Mouse (Mus musculus): ENCODE results near the gene Itpr2. TPM values are rescaled to one million over a fixed set of nuclear protein-coding genes. Genes with fewer than 3 reads are reported as not detected.
A peak's percentile ranks its signal among the peaks of the same experiment; 100 is the strongest.

Itpr2 gene
- polyA plus RNA-seq, 1 experiment from 2014 or later = 5.3 TPM

GRCm38 (mm10) chr6:146080546-146081512 is 421.2 kb downstream of the Itpr2 start:
- WGBS = 51% methylated on average over 18 of the region's 18 CpGs
- no peak for ATAC-seq (replicated peaks; ENCODE audit: low FRiP score)
- no peaks in the 10 kb centered on the region for H3K9me3 ChIP-seq (ENCODE audit: control insufficient read depth, low read length)
- H3K27me3 ChIP-seq (replicated peaks; ENCODE audit: control insufficient read depth, insufficient read depth, low read length) = no peaks in the 10 kb centered on the region
- no peak overlapping the region for H3K9ac ChIP-seq (ENCODE audit: low read depth, low read length)
- no peak for DNase-seq (ENCODE audit: low spot score)
- no peaks in the 10 kb centered on the region for H3K36me3 ChIP-seq (ENCODE audit: control insufficient read depth, insufficient read depth, low read length)
- no peak overlapping the region for H3K27ac ChIP-seq (ENCODE audit: low read depth, low read length)
- no peak overlapping the region for H3K4me2 ChIP-seq
- H3K4me3 ChIP-seq (ENCODE audit: low read depth, low read length) = no peak overlapping the region
- H3K4me1 ChIP-seq (replicated peaks; ENCODE audit: control insufficient read depth, insufficient read depth, low read length) = peaks cover 6% of the 10 kb centered on the region; the same call in 1 of the 2 replicates

- Histone ChIP-seq H3K9ac (ENCODE audit: low read depth, low read length) (no peak overlapping the region), H3K36me3 (ENCODE audit: control insufficient read depth, insufficient read depth, low read length) (no peaks in the 10 kb centered on the region), H3K4me3 (ENCODE audit: low read depth, low read length) (no peak overlapping the region), H3K27ac (ENCODE audit: low read depth, low read length) (no peak overlapping the region), H3K4me2 (no peak overlapping the region), H3K9me3 (ENCODE audit: control insufficient read depth, low read length) (no peaks in the 10 kb centered on the region), H3K4me1 (replicated peaks; ENCODE audit: control insufficient read depth, insufficient read depth, low read length) (peaks cover 6% of the 10 kb centered on the region; the same call in 1 of the 2 replicates), H3K27me3 (replicated peaks; ENCODE audit: control insufficient read depth, insufficient read depth, low read length) (no peaks in the 10 kb centered on the region)
- DNase-seq (ENCODE audit: low spot score) = no peak
- no peak; the same call in 1 of the 2 replicates for ATAC-seq (replicated peaks; ENCODE audit: low FRiP score)
- 38% methylated on average over 3 of the region's 3 CpGs for WGBS
These were observed 422.1 kb downstream of the Itpr2 start for GRCm38 (mm10) chr6:146079734-146080443.

GRCm38 (mm10) chr6:146079261-146079660 is 422.8 kb downstream of the Itpr2 start:
- no peak overlapping the region for H3K4me2 ChIP-seq
- no peaks in the 10 kb centered on the region for H3K36me3 ChIP-seq (ENCODE audit: control insufficient read depth, insufficient read depth, low read length)
- no peaks in the 10 kb centered on the region for H3K9me3 ChIP-seq (ENCODE audit: control insufficient read depth, low read length)
- no peaks in the 10 kb centered on the region for H3K27me3 ChIP-seq (replicated peaks; ENCODE audit: control insufficient read depth, insufficient read depth, low read length)
- H3K4me1 ChIP-seq (replicated peaks; ENCODE audit: control insufficient read depth, insufficient read depth, low read length) = peaks cover 6% of the 10 kb centered on the region; the same call in 1 of the 2 replicates
- H3K4me3 ChIP-seq (ENCODE audit: low read depth, low read length) = no peak overlapping the region
- WGBS = 40% methylated on average over 5 of the region's 5 CpGs
- DNase-seq (ENCODE audit: low spot score) (peak; percentile 63), ATAC-seq (replicated peaks; ENCODE audit: low FRiP score) (peak; percentile 33)
- no peak overlapping the region for H3K9ac ChIP-seq (ENCODE audit: low read depth, low read length)
- no peak overlapping the region for H3K27ac ChIP-seq (ENCODE audit: low read depth, low read length)

GRCm38 (mm10) chr6:146078136-146078535 is 423.9 kb downstream of the Itpr2 start:
- no peak overlapping the region for H3K27ac ChIP-seq (ENCODE audit: low read depth, low read length)
- H3K4me3 ChIP-seq (ENCODE audit: low read depth, low read length) = no peak overlapping the region
- H3K4me1 ChIP-seq (replicated peaks; ENCODE audit: control insufficient read depth, insufficient read depth, low read length) = peaks cover 6% of the 10 kb centered on the region; the same call in 1 of the 2 replicates
- 89% methylated on average over 15 of the region's 15 CpGs for WGBS
- ATAC-seq (replicated peaks; ENCODE audit: low FRiP score) (no peak), DNase-seq (ENCODE audit: low spot score) (no peak)
- no peaks in the 10 kb centered on the region for H3K9me3 ChIP-seq (ENCODE audit: control insufficient read depth, low read length)
- no peak overlapping the region for H3K9ac ChIP-seq (ENCODE audit: low read depth, low read length)
- H3K27me3 ChIP-seq (replicated peaks; ENCODE audit: control insufficient read depth, insufficient read depth, low read length) = no peaks in the 10 kb centered on the region
- no peak overlapping the region for H3K4me2 ChIP-seq
- H3K36me3 ChIP-seq (ENCODE audit: control insufficient read depth, insufficient read depth, low read length) = no peaks in the 10 kb centered on the region

GRCm38 (mm10) chr6:146077124-146077889 is 424.7 kb downstream of the Itpr2 start:
- Histone ChIP-seq H3K9ac (ENCODE audit: low read depth, low read length) (no peak overlapping the region), H3K27ac (ENCODE audit: low read depth, low read length) (no peak overlapping the region), H3K4me2 (no peak overlapping the region), H3K27me3 (replicated peaks; ENCODE audit: control insufficient read depth, insufficient read depth, low read length) (no peaks in the 10 kb centered on the region), H3K36me3 (ENCODE audit: control insufficient read depth, insufficient read depth, low read length) (no peaks in the 10 kb centered on the region), H3K9me3 (ENCODE audit: control insufficient read depth, low read length) (no peaks in the 10 kb centered on the region), H3K4me1 (replicated peaks; ENCODE audit: control insufficient read depth, insufficient read depth, low read length) (peaks cover 6% of the 10 kb centered on the region; the same call in 1 of the 2 replicates), H3K4me3 (ENCODE audit: low read depth, low read length) (no peak overlapping the region)
- ATAC-seq (replicated peaks; ENCODE audit: low FRiP score) (peak; percentile 49), DNase-seq (ENCODE audit: low spot score) (no peak)
- whole genome bisulfite sequencing = 40% methylated on average over 11 of the region's 11 CpGs

GRCm38 (mm10) chr6:146072842-146073241 is 429.2 kb downstream of the Itpr2 start:
- H3K9ac ChIP-seq (ENCODE audit: low read depth, low read length) = no peak overlapping the region
- no peaks in the 10 kb centered on the region for H3K36me3 ChIP-seq (ENCODE audit: control insufficient read depth, insufficient read depth, low read length)
- H3K4me2 ChIP-seq = no peak overlapping the region
- DNase-seq (ENCODE audit: low spot score) = no peak
- no peaks in the 10 kb centered on the region for H3K4me1 ChIP-seq (replicated peaks; ENCODE audit: control insufficient read depth, insufficient read depth, low read length)
- H3K27me3 ChIP-seq (replicated peaks; ENCODE audit: control insufficient read depth, insufficient read depth, low read length) = no peaks in the 10 kb centered on the region
- no peak overlapping the region for H3K4me3 ChIP-seq (ENCODE audit: low read depth, low read length)
- no peaks in the 10 kb centered on the region for H3K9me3 ChIP-seq (ENCODE audit: control insufficient read depth, low read length)
- H3K27ac ChIP-seq (ENCODE audit: low read depth, low read length) = no peak overlapping the region
- WGBS = 66% methylated on average over 1 of the region's 1 CpGs
- ATAC-seq (replicated peaks; ENCODE audit: low FRiP score) = no peak

GRCm38 (mm10) chr6:146071883-146072282 is 430.1 kb downstream of the Itpr2 start:
- H3K27me3 ChIP-seq (replicated peaks; ENCODE audit: control insufficient read depth, insufficient read depth, low read length) = no peaks in the 10 kb centered on the region
- no peak overlapping the region for H3K4me3 ChIP-seq (ENCODE audit: low read depth, low read length)
- H3K27ac ChIP-seq (ENCODE audit: low read depth, low read length) = no peak overlapping the region
- H3K4me1 ChIP-seq (replicated peaks; ENCODE audit: control insufficient read depth, insufficient read depth, low read length) = no peaks in the 10 kb centered on the region
- H3K9me3 ChIP-seq (ENCODE audit: control insufficient read depth, low read length) = no peaks in the 10 kb centered on the region
- ATAC-seq (replicated peaks; ENCODE audit: low FRiP score) = no peak
- H3K4me2 ChIP-seq = no peak overlapping the region
- no peak for DNase-seq (ENCODE audit: low spot score)
- no peak overlapping the region for H3K9ac ChIP-seq (ENCODE audit: low read depth, low read length)
- H3K36me3 ChIP-seq (ENCODE audit: control insufficient read depth, insufficient read depth, low read length) = no peaks in the 10 kb centered on the region
- 71% methylated on average over 1 of the region's 1 CpGs for WGBS
